Mouse (Mus musculus) midbrain, embryonic 12.5 days (tissue): Measurements from ENCODE around the gene Rhox4b. TPM values are rescaled to one million over a fixed set of nuclear protein-coding genes. Genes with fewer than 3 reads are reported as not detected.
"Not testable (repeated sequence)": the region's sequence is repeated elsewhere in the genome, so short reads cannot be mapped to it uniquely, and the experiment has no call there.

Source experiments
- ATAC-seq: fragments of 200-750 bp; cut with Nextera tagmentation; 2 replicates; pipeline ENCODE4 v1.8.0; 2017; ENCODE audit warnings: low read depth, moderate TSS enrichment, moderate library complexity; ENCODE audit not compliant: low FRiP score
- H3K27ac ChIP-seq: fragments of 300-500 bp; sonication (generic); replicated peaks from 2 replicates; pipeline ENCODE4 v1.5.1; 2016; ENCODE audit warnings: mild to moderate bottlenecking
- H3K27me3 ChIP-seq: fragments of 300-500 bp; sonication (generic); 2 replicates; pipeline ENCODE4 v1.6.1; 2016; ENCODE audit warnings: mild to moderate bottlenecking
- H3K36me3 ChIP-seq: fragments of 300-500 bp; sonication (generic); 2 replicates; pipeline ENCODE4 v1.6.1; 2016
- H3K4me1 ChIP-seq: fragments of 300-500 bp; sonication (generic); 2 replicates; pipeline ENCODE4 v1.6.1; 2016
- H3K4me2 ChIP-seq: fragments of 300-500 bp; sonication (generic); replicated peaks from 2 replicates; pipeline ENCODE4 v1.6.1; 2016; ENCODE audit warnings: mild to moderate bottlenecking, moderate library complexity
- H3K4me3 ChIP-seq: fragments of 300-500 bp; sonication (generic); 2 replicates; pipeline ENCODE4 v1.5.1; 2016; ENCODE audit warnings: mild to moderate bottlenecking
- H3K9ac ChIP-seq: fragments of 300-500 bp; sonication (generic); replicated peaks from 2 replicates; pipeline ENCODE4 v1.6.1; 2016; ENCODE audit warnings: mild to moderate bottlenecking, moderate library complexity
- H3K9me3 ChIP-seq: fragments of 300-500 bp; sonication (generic); 2 replicates; pipeline ENCODE4 v1.6.1; 2016; ENCODE audit warnings: mild to moderate bottlenecking
- WGBS: fragments of 180-500 bp; shearing (Covaris S2); methylation state at CpG from one replicate; pipeline ENCODE4 v1.1.7; 2016; 5-methylcytosine and 5-hydroxymethylcytosine counted together
- polyA plus RNA-seq: library from polyadenylated mRNA; unstranded; fragments of >200 nt; fragmentation: Nextera tagmentation; extraction: Ambion mirVana; gene quantifications from 2 replicates; pipeline ENCODE4 v1.2.1, GENCODE M21; 2016

Rhox4b gene
- 0.24 TPM in 1 of 2 replicates, not detected in the other for polyA plus RNA-seq

DNA sequence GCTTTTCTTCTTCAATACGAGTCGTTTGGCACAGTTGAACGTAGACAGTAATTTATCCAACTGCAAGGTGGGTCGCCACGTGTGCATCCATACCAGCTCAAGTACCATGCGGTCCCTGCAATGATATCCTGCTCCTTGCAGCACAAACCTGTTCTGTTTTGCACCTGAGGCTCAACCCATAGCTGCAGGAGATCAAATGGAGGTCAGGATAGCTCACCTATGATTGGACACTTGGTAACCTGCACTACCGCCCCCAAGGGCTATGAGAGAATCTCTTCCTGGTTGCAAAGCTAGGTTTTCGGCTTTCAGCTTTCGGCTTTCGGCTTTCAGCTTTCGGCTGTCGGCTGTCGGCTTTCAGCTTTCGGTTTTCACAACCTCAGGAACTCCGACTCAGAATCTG lies at the start of gene Rhox4b:
Gene Rhox4b (plus strand): TSS at position 301 of the 400 bp plus-strand sequence.
- not testable (repeated sequence) for H3K4me3 ChIP-seq, H3K27ac ChIP-seq, H3K4me1 ChIP-seq, ATAC-seq, H3K9me3 ChIP-seq, H3K4me2 ChIP-seq, H3K9ac ChIP-seq, H3K36me3 ChIP-seq, H3K27me3 ChIP-seq
- WGBS, result 87% methylated on average over 14 of the region's 15 CpGs

DNA sequence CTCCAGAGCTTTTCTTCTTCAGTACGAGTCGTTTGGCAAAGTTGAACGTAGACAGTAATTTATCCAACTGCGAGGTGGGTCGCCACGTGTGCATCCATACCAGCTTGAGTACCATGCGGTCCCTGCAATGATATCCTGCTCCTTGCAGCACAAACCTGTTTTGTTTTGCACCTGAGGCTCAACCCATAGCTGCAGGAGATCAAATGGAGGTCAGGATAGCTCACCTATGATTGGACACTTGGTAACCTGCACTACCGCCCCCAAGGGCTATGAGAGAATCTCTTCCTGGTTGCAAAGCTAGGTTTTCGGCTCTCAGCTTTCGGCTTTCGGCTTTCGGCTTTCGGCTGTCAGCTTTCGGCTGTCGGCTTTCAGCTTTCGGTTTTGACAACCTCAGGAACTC lies 41.7 kb upstream of the Rhox4b start, which contains the start of gene Rhox4a2:
Gene Rhox4a2 (plus strand): TSS at position 301 of the 400 bp plus-strand sequence.
- WGBS, result 96% methylated on average over 9 of the region's 16 CpGs
- not testable (repeated sequence) for H3K9me3 ChIP-seq, H3K4me3 ChIP-seq, H3K27ac ChIP-seq, H3K27me3 ChIP-seq, H3K4me2 ChIP-seq, H3K4me1 ChIP-seq, H3K36me3 ChIP-seq, ATAC-seq, H3K9ac ChIP-seq

DNA sequence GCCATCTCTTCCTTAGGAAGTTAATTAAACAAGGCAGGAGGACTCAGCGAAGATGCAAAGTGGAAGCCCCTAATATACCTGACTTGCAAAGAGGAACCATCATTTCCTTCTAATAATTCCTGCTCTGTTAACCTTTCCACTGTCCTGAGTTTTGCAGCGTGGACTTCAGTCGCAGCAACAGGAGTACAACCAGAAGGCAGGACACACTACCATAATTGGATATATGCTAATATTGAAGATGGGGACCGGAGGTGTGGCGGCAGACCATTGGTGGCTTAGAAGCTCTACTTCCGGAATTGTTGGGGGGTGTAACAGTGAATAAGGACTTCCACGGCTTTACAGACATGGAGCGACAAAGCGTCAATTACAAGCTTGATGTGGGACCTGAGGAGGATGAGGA lies 20.5 kb upstream of the Rhox4b start, which contains the start of gene Rhox2b:
Gene Rhox2b (plus strand): TSS at position 301 of the 400 bp plus-strand sequence.
- not testable (repeated sequence) for H3K27ac ChIP-seq, H3K4me3 ChIP-seq, H3K36me3 ChIP-seq, H3K9me3 ChIP-seq, H3K4me2 ChIP-seq, H3K9ac ChIP-seq, H3K4me1 ChIP-seq, H3K27me3 ChIP-seq, ATAC-seq
- WGBS, result no CpG with 5 or more reads among the region's 9 CpGs

DNA sequence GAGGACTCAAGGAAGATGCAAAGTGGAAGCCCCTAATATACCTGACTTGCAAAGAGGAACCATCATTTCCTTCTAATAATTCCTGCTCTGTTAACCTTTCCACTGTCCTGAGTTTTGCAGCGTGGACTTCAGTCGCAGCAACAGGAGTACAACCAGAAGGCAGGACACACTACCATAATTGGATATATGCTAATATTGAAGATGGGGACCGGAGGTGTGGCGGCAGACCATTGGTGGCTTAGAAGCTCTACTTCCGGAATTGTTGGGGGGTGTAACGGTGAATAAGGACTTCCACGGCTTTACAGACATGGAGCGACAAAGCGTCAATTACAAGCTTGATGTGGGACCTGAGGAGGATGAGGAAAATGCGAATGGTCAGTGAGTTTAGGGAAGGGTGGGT lies 21.1 kb downstream of the Rhox4b start, which contains the start of gene Rhox2c:
Gene Rhox2c (plus strand): TSS at position 301 of the 400 bp plus-strand sequence.
- H3K4me2 ChIP-seq, H3K4me3 ChIP-seq, H3K27me3 ChIP-seq, H3K36me3 ChIP-seq, ATAC-seq, H3K27ac ChIP-seq, H3K4me1 ChIP-seq, H3K9me3 ChIP-seq, H3K9ac ChIP-seq: not testable (repeated sequence)
- WGBS, result 98% methylated on average over 5 of the region's 10 CpGs

DNA sequence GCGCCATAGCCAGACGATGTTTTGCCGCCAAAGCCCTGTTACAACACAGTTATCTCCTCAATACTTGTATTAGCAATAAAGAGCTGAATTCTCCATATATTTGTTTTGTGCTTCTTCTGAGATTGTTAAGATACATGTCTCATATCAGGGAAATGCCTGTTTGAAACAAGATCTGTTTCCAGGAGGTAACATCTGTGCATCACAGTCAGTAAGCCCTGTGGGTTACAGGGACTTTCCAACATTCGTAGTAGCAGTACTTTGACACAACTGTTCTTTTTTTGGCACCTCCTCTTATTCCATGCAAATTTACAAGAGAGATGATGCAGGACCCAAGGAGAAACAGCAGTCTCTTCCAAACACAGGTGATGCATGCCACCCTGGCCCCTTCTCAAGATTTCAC lies 26.0 kb downstream of the Rhox4b start, which contains the start of gene Rhox3c:
Gene Rhox3c (plus strand): TSS at position 301 of the 400 bp plus-strand sequence.
- not testable (repeated sequence) for H3K9ac ChIP-seq, H3K4me2 ChIP-seq, H3K4me1 ChIP-seq, ATAC-seq, H3K27ac ChIP-seq, H3K27me3 ChIP-seq, H3K36me3 ChIP-seq, H3K9me3 ChIP-seq, H3K4me3 ChIP-seq
- 92% methylated on average over 3 of the region's 4 CpGs for WGBS

DNA sequence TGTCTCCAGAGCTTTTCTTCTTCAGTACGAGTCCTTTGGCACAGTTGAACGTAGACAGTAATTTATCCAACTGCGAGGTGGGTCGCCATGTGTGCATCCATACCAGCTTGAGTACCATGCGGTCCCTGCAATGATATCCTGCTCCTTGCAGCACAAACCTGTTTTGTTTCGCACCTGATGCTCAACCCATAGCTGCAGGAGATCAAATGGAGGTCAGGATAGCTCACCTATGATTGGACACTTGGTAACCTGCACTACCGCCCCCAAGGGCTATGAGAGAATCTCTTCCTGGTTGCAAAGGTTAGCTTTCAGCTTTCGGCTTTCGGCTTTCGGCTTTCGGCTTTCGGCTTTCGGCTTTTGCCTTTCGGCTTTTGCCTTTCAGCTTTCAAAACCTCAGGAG lies 47.7 kb downstream of the Rhox4b start, which contains the start of gene Rhox4c:
Gene Rhox4c (plus strand): TSS at position 301 of the 400 bp plus-strand sequence.
- 91% methylated on average over 14 of the region's 14 CpGs for WGBS
- not testable (repeated sequence) for H3K4me1 ChIP-seq, H3K4me2 ChIP-seq, H3K9me3 ChIP-seq, H3K27ac ChIP-seq, H3K9ac ChIP-seq, H3K4me3 ChIP-seq, ATAC-seq, H3K27me3 ChIP-seq, H3K36me3 ChIP-seq

Other genes with a start within 250 kb of the Rhox4b start
- 412 and 415 TPM in 2 replicates for gene Ndufa1, start 241.3 kb upstream of the Rhox4b start, polyA plus RNA-seq
- gene Rnf113a1, start 241.2 kb upstream of the Rhox4b start, polyA plus RNA-seq, result 15.7 and 17.0 TPM in 2 replicates
- gene Gm9, start 221.5 kb upstream of the Rhox4b start, polyA plus RNA-seq, result not detected in 2 replicates
- gene Rhox1, start 210.2 kb upstream of the Rhox4b start, polyA plus RNA-seq, result not detected in 2 replicates
- 0.32 TPM in 1 of 2 replicates, not detected in the other for gene Rhox2a, start 187.5 kb upstream of the Rhox4b start, polyA plus RNA-seq
- gene Rhox3a, start 182.6 kb upstream of the Rhox4b start, polyA plus RNA-seq, result not detected in 2 replicates
- gene Rhox4a, start 167.2 kb upstream of the Rhox4b start, polyA plus RNA-seq, result not detected in 2 replicates
- gene Rhox3a2, start 52.5 kb upstream of the Rhox4b start, polyA plus RNA-seq, result not detected in 2 replicates
- 0.56 TPM in 1 of 2 replicates, not detected in the other for gene Rhox4a2, start 41.6 kb upstream of the Rhox4b start, polyA plus RNA-seq
- 0.43 TPM in 1 of 2 replicates, not detected in the other for gene Rhox2b, start 20.4 kb upstream of the Rhox4b start, polyA plus RNA-seq
- 1.7 and 3.0 TPM in 2 replicates for gene Rhox2c, start 21.2 kb downstream of the Rhox4b start, polyA plus RNA-seq
- gene Rhox3c, start 26.1 kb downstream of the Rhox4b start, polyA plus RNA-seq, result not detected in 2 replicates
- not detected in 2 replicates for gene Rhox4c, start 47.8 kb downstream of the Rhox4b start, polyA plus RNA-seq
- gene Rhox2d, start 60.9 kb downstream of the Rhox4b start, polyA plus RNA-seq, result not detected in 2 replicates
- gene Rhox4d, start 81.9 kb downstream of the Rhox4b start, polyA plus RNA-seq, result not detected in 2 replicates
- 0.48 TPM in 1 of 2 replicates, not detected in the other for gene Rhox2e, start 98.0 kb downstream of the Rhox4b start, polyA plus RNA-seq
- gene Rhox3e, start 109.5 kb downstream of the Rhox4b start, polyA plus RNA-seq, result not detected in 2 replicates
- gene Rhox4e, start 124.9 kb downstream of the Rhox4b start, polyA plus RNA-seq, result not detected in 2 replicates
- 0.39 TPM in 1 of 2 replicates, not detected in the other for gene Rhox2f, start 138.9 kb downstream of the Rhox4b start, polyA plus RNA-seq
- gene Rhox3f, start 148.5 kb downstream of the Rhox4b start, polyA plus RNA-seq, result not detected in 2 replicates
- not detected in 2 replicates for gene Rhox4f, start 175.2 kb downstream of the Rhox4b start, polyA plus RNA-seq
- gene Rhox3g, start 196.1 kb downstream of the Rhox4b start, polyA plus RNA-seq, result not detected in 2 replicates
- not detected in 2 replicates for gene Rhox2g, start 211.0 kb downstream of the Rhox4b start, polyA plus RNA-seq
- gene Rhox4g, start 218.8 kb downstream of the Rhox4b start, polyA plus RNA-seq, result not detected in 2 replicates
- gene Rhox3h, start 236.3 kb downstream of the Rhox4b start, polyA plus RNA-seq, result not detected in 2 replicates
- gene Rhox2h, start 240.8 kb downstream of the Rhox4b start, polyA plus RNA-seq, result not detected in 2 replicates